Mouse (Mus musculus) G1E (cell line): ENCODE measurements around the gene Fam189a1. TPM values are rescaled to one million over a fixed set of nuclear protein-coding genes. Genes with fewer than 3 reads are reported as not detected.

Experiments used
- ATAC-seq: 2 replicates; pipeline ENCODE4 v1.8.0; 2016; ENCODE audit warnings: mild to moderate bottlenecking; ENCODE audit not compliant: insufficient number of reproducible peaks, poor library complexity, low FRiP score, severe bottlenecking; ENCODE audit errors: extremely low read depth
- DNase-seq: peaks from one replicate; pipeline ENCODE4 v3.0.0; 2012; ENCODE audit warnings: low spot score
- H3K27me3 ChIP-seq: 2 replicates; pipeline ENCODE4 v1.6.1; 2012; ENCODE audit warnings: mild to moderate bottlenecking, low read length, inconsistent platforms; ENCODE audit not compliant: insufficient read depth
- H3K36me3 ChIP-seq: replicated peaks from 2 replicates; pipeline ENCODE3; 2012; ENCODE audit warnings: mild to moderate bottlenecking, inconsistent platforms
- H3K4me1 ChIP-seq: 2 replicates; pipeline ENCODE4 v1.6.1; 2012; ENCODE audit warnings: low read depth, low read length, inconsistent platforms, mixed read lengths; ENCODE audit not compliant: insufficient read depth
- H3K4me3 ChIP-seq: 2 replicates; pipeline ENCODE4 v1.5.1; 2012; ENCODE audit warnings: low read depth, mild to moderate bottlenecking, inconsistent platforms, low read length, moderate library complexity, mixed read lengths
- H3K9me3 ChIP-seq: replicated peaks from 2 replicates; pipeline ENCODE4 v1.6.1; 2012; ENCODE audit warnings: inconsistent platforms
- CTCF ChIP-seq: IDR thresholded peaks from 2 replicates; pipeline ENCODE4 v1.5.1; 2012; ENCODE audit warnings: low read depth, low read length, inconsistent platforms, mixed read lengths
- GATA1 ChIP-seq: IDR thresholded peaks from 2 replicates; pipeline ENCODE4 v1.6.1; 2012; ENCODE audit warnings: borderline replicate concordance, low read length, inconsistent platforms, mixed read lengths
- GATA2 ChIP-seq: IDR thresholded peaks from 2 replicates; pipeline ENCODE4 v1.6.1; 2012; ENCODE audit warnings: low read depth, low read length, inconsistent platforms, borderline replicate concordance
- POLR2AphosphoS5 ChIP-seq: IDR thresholded peaks from 2 replicates; pipeline ENCODE4 v1.6.1; 2012; ENCODE audit warnings: low read depth, low read length, inconsistent platforms; ENCODE audit not compliant: insufficient replicate concordance
- TAL1 ChIP-seq: conservative IDR thresholded peaks from 2 replicates; pipeline ENCODE4 v1.6.1; 2012; ENCODE audit warnings: low read depth, low read length, inconsistent platforms, mixed read lengths
- polyA plus RNA-seq: library from polyadenylated mRNA; stranded (reverse); fragments of >175 nt; gene quantifications from 2 replicates; pipeline ENCODE4 v1.2.3, GENCODE M21; 2012
- total RNA-seq, 2 experiments: library from RNA; stranded (forward) in 1 of 2; stranded (reverse) in 1 of 2; fragments of 200-1000 nt in 1 of 2; fragments of >200 nt in 1 of 2; fragmentation: Nextera tagmentation in 1 of 2; gene quantifications; 2 replicates each; pipeline ENCODE4 v1.2.3; 2014 to 2017

Fam189a1 gene
- total and polyA plus RNA-seq, 3 experiments = 0.16 TPM; not detected in 2

GRCm38 (mm10) chr7:64752133-64752532, 404.2 kb downstream of the Fam189a1 start:
- DNase-seq (no peak), ATAC-seq (no peak)
- no peaks in the 10 kb centered on the region for H3K4me1 ChIP-seq
- no peak overlapping the region for H3K4me3 ChIP-seq
- no peaks in the 10 kb centered on the region for H3K27me3 ChIP-seq
- H3K9me3 ChIP-seq = peaks cover 62% of the 10 kb centered on the region
- no peak for TF ChIP-seq TAL1
- TF ChIP-seq CTCF = no peak
- TF ChIP-seq GATA2 = no peak
- no peak for TF ChIP-seq POLR2AphosphoS5
- no peak for TF ChIP-seq GATA1
- no peaks in the 10 kb centered on the region for H3K36me3 ChIP-seq

GRCm38 (mm10) chr7:64751465-64751864, 404.9 kb downstream of the Fam189a1 start:
- TF ChIP-seq POLR2AphosphoS5 (no peak), CTCF (peak; percentile 44), GATA2 (no peak)
- no peak for ATAC-seq
- Histone ChIP-seq H3K4me1 (no peaks in the 10 kb centered on the region), H3K27me3 (no peaks in the 10 kb centered on the region), H3K4me3 (no peak overlapping the region), H3K9me3 (peaks cover 65% of the 10 kb centered on the region), H3K36me3 (no peaks in the 10 kb centered on the region)
- no peak for DNase-seq

- DNase-seq = no peak
- no peaks in the 10 kb centered on the region for H3K36me3 ChIP-seq
- no peaks in the 10 kb centered on the region for H3K4me1 ChIP-seq
- peaks cover 75% of the 10 kb centered on the region for H3K9me3 ChIP-seq
- H3K27me3 ChIP-seq = no peaks in the 10 kb centered on the region
- H3K4me3 ChIP-seq = no peak overlapping the region
- ATAC-seq = no peak
- TF ChIP-seq POLR2AphosphoS5 (no peak), TAL1 (no peak), CTCF (no peak), GATA2 (no peak), GATA1 (no peak)
Observed at GRCm38 (mm10) chr7:64743610-64744009, 412.8 kb downstream of the Fam189a1 start.

GRCm38 (mm10) chr7:64741333-64742307, 414.8 kb downstream of the Fam189a1 start:
- no peaks in the 10 kb centered on the region for H3K27me3 ChIP-seq
- no peak for TF ChIP-seq GATA2
- peak; percentile 30; the same call in 1 of the 2 replicates for TF ChIP-seq CTCF
- no peak overlapping the region for H3K4me3 ChIP-seq

GRCm38 (mm10) chr7:64739131-64739530, 417.2 kb downstream of the Fam189a1 start:
- H3K4me3 ChIP-seq = no peak overlapping the region
- peaks cover 67% of the 10 kb centered on the region for H3K9me3 ChIP-seq
- H3K27me3 ChIP-seq = no peaks in the 10 kb centered on the region
- H3K36me3 ChIP-seq = no peaks in the 10 kb centered on the region
- TF ChIP-seq POLR2AphosphoS5 = no peak
- no peak for TF ChIP-seq GATA1
- no peak for TF ChIP-seq GATA2
- DNase-seq (no peak), ATAC-seq (no peak)
- no peaks in the 10 kb centered on the region for H3K4me1 ChIP-seq

More at GRCm38 (mm10) chr7:64741333-64742307, 414.8 kb downstream of the Fam189a1 start:
- DNase-seq (peak; percentile 22), ATAC-seq (no peak)
- Histone ChIP-seq H3K36me3 (no peaks in the 10 kb centered on the region), H3K9me3 (peaks cover 80% of the 10 kb centered on the region), H3K4me1 (no peaks in the 10 kb centered on the region)

GRCm38 (mm10) chr7:64729785-64730184, 426.6 kb downstream of the Fam189a1 start:
- no peak for TF ChIP-seq POLR2AphosphoS5
- H3K4me3 ChIP-seq = no peak overlapping the region
- DNase-seq (no peak), ATAC-seq (no peak)
- H3K9me3 ChIP-seq = peaks cover 72% of the 10 kb centered on the region
- no peaks in the 10 kb centered on the region for H3K36me3 ChIP-seq
- H3K4me1 ChIP-seq = no peaks in the 10 kb centered on the region
- H3K27me3 ChIP-seq = no peaks in the 10 kb centered on the region

GRCm38 (mm10) chr7:64728816-64729215, 427.6 kb downstream of the Fam189a1 start:
- Histone ChIP-seq H3K4me1 (no peaks in the 10 kb centered on the region), H3K9me3 (peaks cover 64% of the 10 kb centered on the region), H3K36me3 (no peaks in the 10 kb centered on the region), H3K4me3 (no peak overlapping the region), H3K27me3 (no peaks in the 10 kb centered on the region)
- ATAC-seq (no peak), DNase-seq (no peak)
- TF ChIP-seq GATA2 (no peak), CTCF (no peak)
